Mouse (Mus musculus): ENCODE results near the gene Sh3pxd2a. TPM values are rescaled to one million over a fixed set of nuclear protein-coding genes. Genes with fewer than 3 reads are reported as not detected.

Gene Sh3pxd2a
- polyA plus RNA-seq, 1 experiment from 2014 or later = 4.1 TPM

DNA sequence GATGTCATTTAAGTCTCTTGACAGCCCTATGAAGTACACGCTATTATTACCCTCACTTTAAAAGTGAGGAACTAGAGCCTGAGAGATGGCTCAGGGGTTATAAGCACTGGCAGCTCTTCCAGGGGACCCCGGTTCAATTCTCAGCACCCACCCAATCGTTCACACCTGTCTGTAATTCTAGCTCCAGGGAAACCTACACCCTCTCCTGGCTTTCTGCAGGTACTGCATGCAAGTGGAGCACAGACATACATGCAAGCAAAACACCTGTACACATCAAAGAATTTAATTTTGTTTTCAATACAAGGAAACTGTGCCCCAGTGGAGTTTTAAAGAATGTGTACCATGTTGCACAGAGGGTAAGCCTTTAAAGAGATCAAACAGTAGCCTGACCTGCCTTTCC is 2.4 kb downstream of the Sh3pxd2a start:
- Histone ChIP-seq H3K9ac (ENCODE audit: low read length) (no peak overlapping the region), H3K4me2 (no peak overlapping the region), H3K4me1 (ENCODE audit: control insufficient read depth, insufficient read depth, low read length) (peaks cover 15% of the 10 kb centered on the region), H3K27ac (ENCODE audit: low read depth, low read length) (no peak overlapping the region), H3K9me3 (ENCODE audit: control insufficient read depth, low read length) (no peaks in the 10 kb centered on the region), H3K27me3 (ENCODE audit: control insufficient read depth, insufficient read depth, low read length) (peaks cover 4% of the 10 kb centered on the region; the same call in 1 of the 2 replicates), H3K4me3 (ENCODE audit: low read depth, low read length) (no peak overlapping the region), H3K36me3 (ENCODE audit: control insufficient read depth, insufficient read depth, low read length) (no peaks in the 10 kb centered on the region)
- ATAC-seq (ENCODE audit: low FRiP score) (no peak), DNase-seq (ENCODE audit: low spot score, missing footprints) (no peak)
- WGBS = 95% methylated on average over 3 of the region's 3 CpGs

GRCm38 (mm10) chr19:47461386-47461785 is 2.8 kb downstream of the Sh3pxd2a start:
- no peaks in the 10 kb centered on the region for H3K36me3 ChIP-seq (ENCODE audit: control insufficient read depth, insufficient read depth, low read length)
- peaks cover 15% of the 10 kb centered on the region for H3K4me1 ChIP-seq (ENCODE audit: control insufficient read depth, insufficient read depth, low read length)

GRCm38 (mm10) chr19:47460120-47460960 is 3.9 kb downstream of the Sh3pxd2a start:
- H3K4me1 ChIP-seq (ENCODE audit: control insufficient read depth, insufficient read depth, low read length) = peaks cover 15% of the 10 kb centered on the region

More at GRCm38 (mm10) chr19:47461386-47461785, 2.8 kb downstream of the Sh3pxd2a start:
- H3K27ac ChIP-seq (ENCODE audit: low read depth, low read length) = no peak overlapping the region
- no peak overlapping the region for H3K9ac ChIP-seq (ENCODE audit: low read length)
- no peak overlapping the region for H3K4me2 ChIP-seq
- H3K4me3 ChIP-seq (ENCODE audit: low read depth, low read length) = no peak overlapping the region
- 87% methylated on average over 9 of the region's 9 CpGs for WGBS
- peaks cover 4% of the 10 kb centered on the region; the same call in 1 of the 2 replicates for H3K27me3 ChIP-seq (ENCODE audit: control insufficient read depth, insufficient read depth, low read length)
- ATAC-seq (ENCODE audit: low FRiP score) = no peak
- H3K9me3 ChIP-seq (ENCODE audit: control insufficient read depth, low read length) = no peaks in the 10 kb centered on the region
- no peak for DNase-seq (ENCODE audit: low spot score, missing footprints)

DNA sequence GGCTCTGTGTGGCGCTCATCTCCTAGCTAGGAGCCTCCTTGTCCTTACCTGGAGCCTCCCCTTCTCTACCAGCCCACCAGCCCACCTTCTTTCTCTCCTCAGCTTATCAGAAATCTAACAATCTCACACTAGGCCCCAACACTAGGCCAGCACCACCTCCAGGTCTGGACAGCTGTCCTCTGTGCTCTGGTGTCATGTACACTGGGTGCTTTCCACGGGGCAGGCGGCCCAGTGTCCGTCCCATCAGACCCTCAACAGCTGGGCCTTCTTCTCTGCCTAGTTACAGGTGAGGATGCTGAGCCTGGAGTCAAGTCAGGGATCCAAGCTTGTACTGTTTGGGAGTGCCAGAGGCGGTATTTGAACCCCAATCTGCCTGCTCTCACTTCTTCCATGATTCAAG is 5.0 kb downstream of the Sh3pxd2a start:
- Histone ChIP-seq H3K9me3 (ENCODE audit: control insufficient read depth, low read length) (no peaks in the 10 kb centered on the region), H3K4me3 (ENCODE audit: low read depth, low read length) (no peak overlapping the region), H3K9ac (ENCODE audit: low read length) (no peak overlapping the region), H3K4me2 (no peak overlapping the region), H3K27me3 (ENCODE audit: control insufficient read depth, insufficient read depth, low read length) (no peaks in the 10 kb centered on the region), H3K4me1 (ENCODE audit: control insufficient read depth, insufficient read depth, low read length) (peaks cover 11% of the 10 kb centered on the region), H3K36me3 (ENCODE audit: control insufficient read depth, insufficient read depth, low read length) (no peaks in the 10 kb centered on the region), H3K27ac (ENCODE audit: low read depth, low read length) (no peak overlapping the region)
- 83% methylated on average over 5 of the region's 5 CpGs for WGBS
- ATAC-seq (ENCODE audit: low FRiP score) (no peak), DNase-seq (ENCODE audit: low spot score, missing footprints) (no peak)

More at GRCm38 (mm10) chr19:47460120-47460960, 3.9 kb downstream of the Sh3pxd2a start:
- Histone ChIP-seq H3K27ac (ENCODE audit: low read depth, low read length) (no peak overlapping the region), H3K4me2 (no peak overlapping the region), H3K27me3 (ENCODE audit: control insufficient read depth, insufficient read depth, low read length) (no peaks in the 10 kb centered on the region), H3K4me3 (ENCODE audit: low read depth, low read length) (no peak overlapping the region), H3K9ac (ENCODE audit: low read length) (no peak overlapping the region), H3K36me3 (ENCODE audit: control insufficient read depth, insufficient read depth, low read length) (no peaks in the 10 kb centered on the region), H3K9me3 (ENCODE audit: control insufficient read depth, low read length) (no peaks in the 10 kb centered on the region)
- 71% methylated on average over 19 of the region's 19 CpGs for WGBS
- ATAC-seq (ENCODE audit: low FRiP score) = no peak
- no peak for DNase-seq (ENCODE audit: low spot score, missing footprints)

DNA sequence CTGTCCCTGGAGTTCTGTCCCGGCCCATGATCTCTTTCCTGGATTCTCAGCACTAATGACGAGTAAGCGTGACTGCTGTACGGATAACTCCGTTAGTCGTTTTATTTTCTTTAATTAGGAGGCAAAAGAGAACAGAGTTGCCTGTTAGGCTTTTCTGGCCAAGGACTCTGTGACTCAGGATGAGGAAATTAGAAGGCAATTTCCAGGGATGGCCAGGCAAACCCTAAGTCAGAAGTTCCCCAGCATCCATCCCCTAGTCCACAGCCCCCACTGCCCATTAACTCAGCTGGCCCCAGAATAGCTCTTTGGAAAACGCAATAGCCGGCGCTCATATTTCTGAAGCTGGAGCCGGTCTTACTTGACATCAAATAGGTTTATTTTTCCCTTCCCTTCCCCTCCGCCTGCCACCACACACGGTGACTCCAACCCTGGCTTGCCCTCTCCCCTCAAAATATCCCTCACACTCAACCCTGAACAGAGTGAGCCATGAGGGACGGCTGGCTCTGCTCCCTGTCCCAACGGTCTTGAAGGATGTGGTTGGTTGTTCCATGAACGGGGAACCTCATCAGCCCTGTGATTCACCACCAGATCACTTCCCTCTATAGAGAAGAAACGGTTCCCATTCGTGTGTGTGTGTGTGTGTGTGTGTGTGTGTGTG is 5.6 kb downstream of the Sh3pxd2a start:
- Histone ChIP-seq H3K4me3 (ENCODE audit: low read depth, low read length) (no peak overlapping the region), H3K4me2 (no peak overlapping the region), H3K27me3 (ENCODE audit: control insufficient read depth, insufficient read depth, low read length) (no peaks in the 10 kb centered on the region), H3K4me1 (ENCODE audit: control insufficient read depth, insufficient read depth, low read length) (peaks cover 7% of the 10 kb centered on the region), H3K9ac (ENCODE audit: low read length) (no peak overlapping the region), H3K9me3 (ENCODE audit: control insufficient read depth, low read length) (no peaks in the 10 kb centered on the region), H3K27ac (ENCODE audit: low read depth, low read length) (no peak overlapping the region), H3K36me3 (ENCODE audit: control insufficient read depth, insufficient read depth, low read length) (no peaks in the 10 kb centered on the region)
- WGBS = 77% methylated on average over 17 of the region's 17 CpGs
- no peak for DNase-seq (ENCODE audit: low spot score, missing footprints)
- ATAC-seq (ENCODE audit: low FRiP score) = no peak

DNA sequence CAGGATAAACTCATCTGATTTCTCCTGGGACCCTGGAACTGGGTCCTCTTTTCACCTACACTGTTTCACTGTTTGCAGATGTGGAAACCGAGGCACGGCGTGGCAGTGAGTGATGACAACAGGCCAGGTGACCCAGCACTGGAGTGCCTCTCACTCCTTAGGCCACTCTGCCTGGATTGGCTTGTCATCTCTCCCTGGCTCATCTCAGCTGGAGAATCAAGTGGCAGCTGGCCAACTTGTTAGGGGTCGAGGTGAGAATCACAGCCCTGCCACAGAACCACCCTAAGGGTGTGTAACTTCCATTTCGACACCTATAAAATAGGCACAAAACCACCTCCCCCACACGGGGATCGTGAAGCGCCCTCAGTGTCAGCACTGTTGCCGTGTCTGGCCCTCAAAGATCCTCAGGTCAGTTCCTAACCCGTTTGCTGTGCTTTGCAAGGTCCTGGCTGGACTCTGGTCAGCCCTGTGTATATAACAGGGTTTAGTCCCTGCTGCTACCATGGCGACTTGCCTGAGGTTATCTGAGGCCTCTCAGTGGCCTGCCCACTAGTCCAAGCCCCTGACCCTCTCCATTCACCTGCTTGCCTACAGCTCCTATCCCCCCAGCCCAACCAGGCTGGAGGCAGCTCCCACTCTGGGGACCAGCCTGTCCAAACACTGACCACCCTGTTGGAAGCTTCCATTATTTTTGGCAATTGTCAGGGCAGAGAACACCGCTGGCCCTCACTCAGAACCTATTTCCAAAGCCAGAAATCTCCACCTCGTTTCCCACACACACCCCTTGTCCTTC is 6.3 kb downstream of the Sh3pxd2a start:
- no peak for ATAC-seq (ENCODE audit: low FRiP score)
- H3K4me1 ChIP-seq (ENCODE audit: control insufficient read depth, insufficient read depth, low read length) = peaks cover 3% of the 10 kb centered on the region; the same call in 1 of the 2 replicates
- DNase-seq (ENCODE audit: low spot score, missing footprints) = no peak
- H3K36me3 ChIP-seq (ENCODE audit: control insufficient read depth, insufficient read depth, low read length) = no peaks in the 10 kb centered on the region
- no peaks in the 10 kb centered on the region for H3K9me3 ChIP-seq (ENCODE audit: control insufficient read depth, low read length)
- no peak overlapping the region for H3K4me3 ChIP-seq (ENCODE audit: low read depth, low read length)
- no peak overlapping the region for H3K9ac ChIP-seq (ENCODE audit: low read length)
- no peak overlapping the region for H3K27ac ChIP-seq (ENCODE audit: low read depth, low read length)
- H3K27me3 ChIP-seq (ENCODE audit: control insufficient read depth, insufficient read depth, low read length) = no peaks in the 10 kb centered on the region
- H3K4me2 ChIP-seq = no peak overlapping the region
- WGBS = 67% methylated on average over 13 of the region's 13 CpGs

- Histone ChIP-seq H3K27ac (ENCODE audit: low read depth, low read length) (no peak overlapping the region), H3K9me3 (ENCODE audit: control insufficient read depth, low read length) (no peaks in the 10 kb centered on the region), H3K36me3 (ENCODE audit: control insufficient read depth, insufficient read depth, low read length) (no peaks in the 10 kb centered on the region), H3K27me3 (ENCODE audit: control insufficient read depth, insufficient read depth, low read length) (no peaks in the 10 kb centered on the region), H3K4me3 (ENCODE audit: low read depth, low read length) (no peak overlapping the region), H3K9ac (ENCODE audit: low read length) (no peak overlapping the region), H3K4me1 (ENCODE audit: control insufficient read depth, insufficient read depth, low read length) (peaks cover under 1% of the 10 kb centered on the region), H3K4me2 (no peak overlapping the region)
- 68% methylated on average over 6 of the region's 6 CpGs for WGBS
- DNase-seq (ENCODE audit: low spot score, missing footprints) = no peak
- no peak for ATAC-seq (ENCODE audit: low FRiP score)
Observed at GRCm38 (mm10) chr19:47456021-47456420, 8.2 kb downstream of the Sh3pxd2a start.

- Histone ChIP-seq H3K9ac (ENCODE audit: low read length) (no peak overlapping the region), H3K36me3 (ENCODE audit: control insufficient read depth, insufficient read depth, low read length) (no peaks in the 10 kb centered on the region), H3K4me1 (ENCODE audit: control insufficient read depth, insufficient read depth, low read length) (peaks cover 8% of the 10 kb centered on the region), H3K4me3 (ENCODE audit: low read depth, low read length) (no peak overlapping the region), H3K4me2 (no peak overlapping the region), H3K27ac (ENCODE audit: low read depth, low read length) (no peak overlapping the region), H3K27me3 (ENCODE audit: control insufficient read depth, insufficient read depth, low read length) (no peaks in the 10 kb centered on the region), H3K9me3 (ENCODE audit: control insufficient read depth, low read length) (no peaks in the 10 kb centered on the region)
- DNase-seq (ENCODE audit: low spot score, missing footprints) (no peak), ATAC-seq (ENCODE audit: low FRiP score) (no peak)
- WGBS = 84% methylated on average over 15 of the region's 15 CpGs
Observed at GRCm38 (mm10) chr19:47455001-47455755, 9.0 kb downstream of the Sh3pxd2a start.
